Mouse (Mus musculus): ENCODE measurements around the gene Trpm1.

Gene Trpm1

GRCm38 (mm10) chr7:64289416-64289815, 135.8 kb downstream of the Trpm1 start:
- 86% methylated on average over 7 of the region's 7 CpGs for WGBS

- 82% methylated on average over 6 of the region's 6 CpGs for WGBS
Measured at GRCm38 (mm10) chr7:64290431-64290830, 136.8 kb downstream of the Trpm1 start.

GRCm38 (mm10) chr7:64291722-64292121, 138.1 kb downstream of the Trpm1 start:
- 63% methylated on average over 10 of the region's 10 CpGs for WGBS

GRCm38 (mm10) chr7:64296286-64297010, 142.8 kb downstream of the Trpm1 start:
- 55% methylated on average over 5 of the region's 5 CpGs for WGBS

DNA sequence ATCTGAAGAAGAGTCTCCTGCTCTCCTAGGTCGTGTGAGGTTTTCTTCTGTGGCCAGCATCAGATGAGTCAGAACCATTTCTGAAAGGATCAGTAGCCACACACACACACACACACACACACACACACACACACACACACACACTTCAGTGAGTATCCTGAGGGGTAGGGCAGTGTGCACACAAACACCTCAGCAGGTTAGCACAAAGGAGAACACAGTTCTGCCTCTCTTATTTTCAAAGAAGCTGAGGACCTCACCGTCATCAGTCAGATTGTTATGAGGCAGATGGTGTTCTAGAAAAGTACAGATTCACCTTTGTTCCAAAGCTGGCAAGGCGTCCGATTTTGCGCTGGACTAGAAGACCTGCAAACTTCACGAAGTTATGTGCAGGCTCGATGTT, 156.6 kb downstream of the Trpm1 start:
- WGBS: 65% methylated on average over 7 of the region's 7 CpGs

DNA sequence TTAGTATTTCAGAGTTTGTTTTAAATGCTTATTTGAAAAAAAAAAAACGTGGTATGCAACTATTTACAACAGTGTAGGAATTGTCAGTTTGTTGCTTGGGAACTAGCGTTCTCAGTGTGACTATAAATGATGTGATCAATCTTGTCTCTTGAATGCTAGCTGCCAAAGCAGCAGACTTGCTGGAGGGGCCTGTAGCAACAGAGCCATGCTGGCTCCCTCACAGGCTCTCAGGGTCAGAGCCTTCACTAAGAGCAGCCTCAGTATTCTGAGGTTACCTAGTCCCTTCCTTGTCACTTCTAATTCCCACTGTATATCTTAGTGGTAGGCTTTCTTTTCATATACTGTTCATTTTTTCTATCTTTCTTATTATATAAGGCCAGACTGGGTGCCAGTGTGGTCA, 157.1 kb downstream of the Trpm1 start:
- WGBS: 65% methylated on average over 2 of the region's 2 CpGs

GRCm38 (mm10) chr7:64312811-64313210, 159.2 kb downstream of the Trpm1 start:
- 95% methylated on average over 7 of the region's 7 CpGs for WGBS

Data from cerebral cortex, adult 2 months (tissue).